Mouse (Mus musculus) C2C12 (cell line): ENCODE data around the gene Ttbk2. TPM values are rescaled to one million over a fixed set of nuclear protein-coding genes. Genes with fewer than 3 reads are reported as not detected.

Experiments
- H3K27me3 ChIP-seq: one replicate; pipeline ENCODE4 v1.6.1; 2011; ENCODE audit not compliant: control insufficient read depth, insufficient read depth, insufficient read length
- H3K36me3 ChIP-seq: one replicate; pipeline ENCODE4 v1.6.1; 2011; ENCODE audit not compliant: control insufficient read depth, insufficient read depth
- H3K4me3 ChIP-seq: one replicate; pipeline ENCODE4 v1.5.1; 2011; ENCODE audit warnings: mild to moderate bottlenecking, control low read depth; ENCODE audit not compliant: poor library complexity, insufficient read depth, severe bottlenecking
- H3K79me2 ChIP-seq: one replicate; pipeline ENCODE4 v1.6.1; 2011; ENCODE audit not compliant: control insufficient read depth, insufficient read depth
- H3K79me3 ChIP-seq: one replicate; pipeline ENCODE4 v1.6.1; 2011; ENCODE audit warnings: low read depth, control low read depth
- H3ac ChIP-seq: one replicate; pipeline ENCODE3; 2011; ENCODE audit warnings: low read depth; ENCODE audit not compliant: control insufficient read depth, insufficient read length
- CEBPB ChIP-seq: IDR thresholded peaks from one replicate; pipeline ENCODE4 v1.6.1; 2011; ENCODE audit warnings: low read depth, mild to moderate bottlenecking, control low read depth, moderate library complexity
- CTCF ChIP-seq: IDR thresholded peaks from one replicate; pipeline ENCODE4 v1.5.1; 2011; ENCODE audit not compliant: control insufficient read depth, insufficient read depth, insufficient read length
- FOSL1 ChIP-seq: IDR thresholded peaks from one replicate; pipeline ENCODE4 v1.8.0; 2011; ENCODE audit warnings: mild to moderate bottlenecking, low read length; ENCODE audit not compliant: poor library complexity, insufficient read depth, severe bottlenecking
- MAX ChIP-seq: IDR thresholded peaks from one replicate; pipeline ENCODE4 v1.6.1; 2011; ENCODE audit warnings: mild to moderate bottlenecking, control low read depth
- MYOD1 ChIP-seq: IDR thresholded peaks from one replicate; pipeline ENCODE4 v1.6.1; 2011; ENCODE audit warnings: low read depth; ENCODE audit not compliant: control insufficient read depth, insufficient read length
- MYOG ChIP-seq: IDR thresholded peaks from one replicate; pipeline ENCODE4 v1.6.1; 2011; ENCODE audit not compliant: control insufficient read depth, insufficient read length; ENCODE audit errors: extremely low read depth
- USF1 ChIP-seq: IDR thresholded peaks from one replicate; pipeline ENCODE4 v1.6.1; 2011; ENCODE audit warnings: low read depth, mild to moderate bottlenecking, control low read depth, moderate library complexity
- polyA plus RNA-seq: library from polyadenylated mRNA; unstranded; fragments of >200 nt; fragmentation: generic; extraction: Trizol; gene quantifications from one replicate; pipeline ENCODE4 v1.2.1, GENCODE M21; 2012; ENCODE audit warnings: missing spikeins

Ttbk2 gene
- polyA plus RNA-seq, 1 experiment, result 2.0 TPM

DNA sequence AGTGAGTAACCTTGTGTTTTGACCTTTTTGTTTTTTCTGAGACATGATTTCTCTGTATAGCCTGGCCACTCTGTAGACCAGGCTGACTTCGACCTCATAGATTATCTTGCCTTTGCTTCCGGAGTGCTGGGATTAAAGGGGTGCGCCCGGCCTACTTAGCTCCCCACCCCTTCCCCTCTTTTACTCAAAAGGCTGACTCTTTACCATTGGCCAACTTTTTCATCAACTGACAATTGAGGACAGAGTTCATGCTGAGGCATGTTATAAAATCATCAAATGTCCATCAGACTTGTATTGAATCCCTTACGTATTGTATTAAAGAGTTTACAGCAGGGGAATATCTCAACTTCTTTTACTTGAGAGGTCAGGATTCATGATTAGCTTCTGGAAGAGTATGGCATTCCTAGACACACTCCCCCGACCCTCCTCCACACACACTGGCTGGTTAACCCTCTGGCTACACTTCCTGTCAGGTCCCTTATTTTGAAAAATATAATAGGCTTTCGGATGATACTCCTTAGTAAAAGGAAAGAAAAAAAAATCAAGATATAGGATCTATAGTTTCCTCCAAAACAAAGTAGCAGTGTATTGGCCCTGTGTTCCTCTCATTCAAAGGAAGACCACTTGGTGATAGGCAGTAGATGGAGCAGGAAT lies 118.4 kb downstream of the Ttbk2 start:
- Histone ChIP-seq H3ac (peak overlapping the region; percentile 50), H3K4me3 (peak overlapping the region; percentile 78), H3K79me3 (peaks cover 13% of the 10 kb centered on the region), H3K27me3 (no peaks in the 10 kb centered on the region), H3K79me2 (peaks cover 37% of the 10 kb centered on the region), H3K36me3 (peaks cover 26% of the 10 kb centered on the region)
- TF ChIP-seq FOSL1 (no peak), MYOG (no peak), CEBPB (no peak), USF1 (no peak), MAX (no peak), MYOD1 (no peak), CTCF (no peak)

DNA sequence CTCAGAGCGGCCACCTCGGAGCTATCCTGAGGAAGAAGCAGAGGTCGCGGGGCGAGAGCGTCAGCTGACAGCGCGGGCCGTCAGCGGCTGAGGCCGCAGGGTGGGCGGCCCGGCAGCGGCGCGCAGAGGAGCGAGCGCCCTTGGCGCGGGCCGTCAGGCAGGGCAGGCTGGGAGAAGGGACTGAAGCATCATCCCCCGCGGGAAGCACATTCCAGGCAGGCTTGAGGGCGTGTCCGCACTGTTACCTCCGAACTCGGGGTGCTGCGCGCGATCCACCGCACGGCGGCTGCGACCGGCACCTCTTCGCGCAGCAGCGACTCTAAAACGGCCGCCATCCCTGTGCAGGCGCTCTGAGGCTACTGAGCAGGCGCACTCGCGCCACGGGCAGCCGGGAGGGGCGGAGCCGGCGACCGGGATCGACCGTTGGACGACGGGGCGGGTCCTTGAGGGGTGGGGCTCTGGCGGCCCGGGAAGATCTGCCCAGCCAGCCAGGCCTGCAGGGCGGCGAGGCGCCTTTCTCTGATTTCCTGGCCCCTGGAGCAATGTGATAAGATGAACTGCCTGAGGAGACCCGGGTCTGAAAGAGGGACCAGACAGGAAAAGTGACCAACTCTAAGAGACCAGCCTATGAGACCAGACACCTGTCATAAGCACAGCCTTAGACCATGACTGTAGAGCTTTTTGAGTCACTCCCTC lies 119.1 kb downstream of the Ttbk2 start:
- H3K79me3 ChIP-seq, result peaks cover 13% of the 10 kb centered on the region
- TF ChIP-seq CEBPB (no peak), MAX (peak; percentile 51), MYOD1 (no peak), CTCF (no peak), MYOG (no peak), FOSL1 (no peak), USF1 (no peak)
- H3K36me3 ChIP-seq, result peaks cover 32% of the 10 kb centered on the region
- H3K4me3 ChIP-seq, result peak overlapping the region; percentile 78
- no peaks in the 10 kb centered on the region for H3K27me3 ChIP-seq
- H3K79me2 ChIP-seq, result peaks cover 37% of the 10 kb centered on the region
- H3ac ChIP-seq, result peak overlapping the region; percentile 76

DNA sequence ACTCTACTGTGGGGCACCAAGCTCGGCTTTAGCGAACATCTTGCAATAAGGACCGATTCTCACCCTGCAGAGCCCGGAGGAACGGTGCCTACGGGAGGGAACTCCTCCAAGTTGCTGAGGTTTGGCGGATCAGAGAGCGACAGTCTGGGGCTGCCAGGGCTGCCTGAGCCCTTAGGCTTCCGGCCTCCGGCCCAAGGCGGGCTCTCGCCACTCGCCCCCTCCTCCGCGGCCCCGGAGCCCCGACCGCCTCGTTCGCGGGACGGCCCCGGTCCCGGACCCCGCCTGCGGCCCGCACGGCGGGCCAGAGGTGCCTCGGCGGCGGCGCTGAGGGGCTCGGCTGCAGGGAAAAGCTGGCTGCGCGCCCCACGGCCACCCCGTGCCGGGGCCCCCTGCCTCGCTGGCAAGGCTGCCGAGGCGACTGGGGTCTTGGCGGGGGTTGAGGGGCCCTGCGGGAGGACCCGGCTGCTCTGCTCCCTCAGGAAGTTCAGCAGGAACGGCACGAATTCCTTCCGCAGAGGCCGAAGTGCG lies 119.7 kb downstream of the Ttbk2 start:
- TF ChIP-seq FOSL1 (no peak), MYOD1 (no peak), CTCF (no peak), MAX (no peak), CEBPB (no peak), USF1 (no peak)
- Histone ChIP-seq H3K79me2 (peaks cover 37% of the 10 kb centered on the region), H3K27me3 (no peaks in the 10 kb centered on the region), H3ac (peak overlapping the region; percentile 76), H3K36me3 (peaks cover 38% of the 10 kb centered on the region), H3K4me3 (peak overlapping the region; percentile 78), H3K79me3 (peaks cover 13% of the 10 kb centered on the region)

DNA sequence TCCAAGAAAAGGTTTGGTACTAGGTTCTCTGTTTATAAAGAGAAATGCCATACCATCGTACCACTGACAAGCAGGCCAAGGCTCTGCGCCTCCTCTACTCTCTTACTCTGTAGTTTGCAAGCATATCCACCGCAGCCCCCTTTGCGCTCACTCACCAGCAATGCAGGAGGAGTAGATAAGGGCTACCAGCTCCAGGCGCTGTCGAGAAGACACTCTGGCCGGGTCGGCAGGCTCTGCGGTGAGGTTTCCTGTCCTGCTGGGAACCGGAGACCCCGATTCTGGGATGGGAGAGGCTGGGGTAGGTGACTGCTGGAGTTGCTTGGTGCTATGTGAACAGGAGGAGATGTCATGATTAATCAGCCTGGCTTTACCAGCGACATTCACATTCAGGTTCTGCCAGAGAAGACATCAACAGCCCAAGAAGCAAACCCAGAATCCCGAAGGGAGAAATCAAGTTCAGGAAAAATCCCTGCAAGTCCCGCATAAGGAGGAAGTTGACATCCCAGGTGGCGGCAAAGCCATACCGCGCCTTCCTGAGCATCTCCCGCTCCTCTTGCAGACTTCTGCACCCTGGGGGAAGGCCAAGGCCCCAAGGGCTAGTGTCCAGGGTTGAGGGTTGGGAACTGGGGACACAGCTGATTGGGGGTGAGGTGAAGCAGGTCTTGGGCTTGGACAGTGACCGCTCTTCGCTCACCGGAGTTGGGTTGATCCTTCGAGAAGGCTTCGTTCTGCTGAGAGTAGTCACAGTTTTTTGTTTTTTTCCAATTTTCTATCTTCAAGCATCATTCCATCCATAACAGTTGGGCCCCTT lies 120.4 kb downstream of the Ttbk2 start:
- Histone ChIP-seq H3K4me3 (peak overlapping the region; percentile 78), H3K79me3 (peaks cover 13% of the 10 kb centered on the region), H3K27me3 (no peaks in the 10 kb centered on the region), H3K36me3 (peaks cover 46% of the 10 kb centered on the region), H3ac (peak overlapping the region; percentile 76), H3K79me2 (peaks cover 37% of the 10 kb centered on the region)
- TF ChIP-seq MAX (no peak), MYOD1 (no peak), FOSL1 (no peak), MYOG (no peak), CEBPB (no peak), CTCF (no peak)

DNA sequence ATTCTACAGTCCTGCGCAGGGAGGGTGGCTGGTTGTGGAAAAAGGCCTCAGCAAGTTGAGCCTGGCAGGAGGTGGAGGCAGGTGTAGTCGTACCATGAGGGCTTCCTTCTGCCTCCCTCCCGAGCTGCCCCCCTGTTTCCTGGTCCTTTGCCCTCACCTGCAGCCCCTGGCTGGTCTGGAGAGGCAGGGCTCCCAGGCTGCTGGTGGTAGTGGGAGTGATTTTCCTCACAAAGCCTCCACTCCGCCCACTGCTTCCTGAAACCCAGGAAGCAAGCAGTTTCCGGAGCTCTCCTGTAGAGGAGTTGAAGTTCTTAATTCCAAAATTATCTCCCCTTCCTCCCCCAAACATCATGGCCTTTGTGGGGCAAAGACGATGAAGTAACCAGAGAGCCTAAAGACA lies 126.2 kb downstream of the Ttbk2 start:
- H3K27me3 ChIP-seq, result no peaks in the 10 kb centered on the region
- TF ChIP-seq MYOG, result no peak
- TF ChIP-seq USF1, result no peak
- H3ac ChIP-seq, result no peak overlapping the region
- no peak overlapping the region for H3K4me3 ChIP-seq
- peaks cover 97% of the 10 kb centered on the region for H3K36me3 ChIP-seq
- H3K79me2 ChIP-seq, result peaks cover 10% of the 10 kb centered on the region
- peaks cover 1% of the 10 kb centered on the region for H3K79me3 ChIP-seq
